Mouse (Mus musculus) yolk sac, embryonic 10.5 days (tissue): ENCODE measurements at regions not wholly inside any gene's neighbourhood (a gene's known extent, or its start where the extent isn't known, plus 50 kb on each side); places are given as distances from the start of the nearest gene placed in this dataset.

Experiments used
- DNase-seq: peaks from one replicate; pipeline ENCODE4 v3.0.0-alpha.2; 2017; ENCODE audit warnings: low spot score

- DNase-seq, result no peak
Measured at GRCm38 (mm10) chr7:83077035-83077918, 210.1 kb downstream of the Mex3b start.

- no peak for DNase-seq
Measured at GRCm38 (mm10) chr7:83077919-83078265, 210.8 kb downstream of the Mex3b start.

GRCm38 (mm10) chr7:83078695-83079094 lies 211.6 kb downstream of the Mex3b start:
- DNase-seq, result no peak

- no peak for DNase-seq
Measured at GRCm38 (mm10) chr7:83079842-83080241, 212.7 kb downstream of the Mex3b start.

- no peak for DNase-seq
Measured at GRCm38 (mm10) chr7:83084496-83085082, 217.5 kb downstream of the Mex3b start.

GRCm38 (mm10) chr7:83085547-83086158 lies 218.5 kb downstream of the Mex3b start:
- DNase-seq, result no peak

- no peak for DNase-seq
Measured at GRCm38 (mm10) chr7:83087408-83087807, 220.3 kb downstream of the Mex3b start.

GRCm38 (mm10) chr7:83088125-83088524 lies 221.0 kb downstream of the Mex3b start:
- DNase-seq, result no peak

GRCm38 (mm10) chr7:83089330-83089982 lies 222.3 kb downstream of the Mex3b start:
- DNase-seq, result peak; percentile 6

- no peak for DNase-seq
Measured at GRCm38 (mm10) chr7:83093923-83094355, 226.8 kb downstream of the Mex3b start.

GRCm38 (mm10) chr7:83094899-83095298 lies 227.8 kb downstream of the Mex3b start:
- no peak for DNase-seq

- DNase-seq, result no peak
Measured at GRCm38 (mm10) chr7:83095593-83095992, 228.5 kb downstream of the Mex3b start.

- no peak for DNase-seq
Measured at GRCm38 (mm10) chr7:83104426-83104825, 237.3 kb downstream of the Mex3b start.

- DNase-seq, result no peak
Measured at GRCm38 (mm10) chr7:83105672-83106071, 238.5 kb downstream of the Mex3b start.

- DNase-seq, result no peak
Measured at GRCm38 (mm10) chr7:83111217-83111823, 244.2 kb downstream of the Mex3b start.

GRCm38 (mm10) chr7:83116487-83116886 lies 249.4 kb downstream of the Mex3b start:
- DNase-seq, result no peak

- DNase-seq, result no peak
Measured at GRCm38 (mm10) chr7:83117065-83117464, 249.9 kb downstream of the Mex3b start.

GRCm38 (mm10) chr7:83126196-83126595 lies 259.1 kb downstream of the Mex3b start:
- no peak for DNase-seq

- DNase-seq, result no peak
Measured at GRCm38 (mm10) chr7:83140216-83140615, 273.1 kb downstream of the Mex3b start.

- no peak for DNase-seq
Measured at GRCm38 (mm10) chr7:83140658-83141057, 273.5 kb downstream of the Mex3b start.

- DNase-seq, result no peak
Measured at GRCm38 (mm10) chr7:83144018-83144417, 276.9 kb downstream of the Mex3b start.

- DNase-seq, result no peak
Measured at GRCm38 (mm10) chr7:83145551-83145950, 278.4 kb downstream of the Mex3b start.
